Mouse (Mus musculus): Measurements from ENCODE around the gene Supt6. TPM values are rescaled to one million over a fixed set of nuclear protein-coding genes. Genes with fewer than 3 reads are reported as not detected.

Gene Supt6
- polyA plus RNA-seq, 1 experiment: 39.9 TPM

GRCm38 (mm10) chr11:78164924-78165760 lies 80.6 kb downstream of the Supt6 start, which contains the start of gene Traf4:
Gene Traf4, minus strand, starts transcription at chr11:78165589.
- Histone ChIP-seq H3K4me3 (ENCODE audit: insufficient read depth, low read length) (peak within 1 kb of the TSS; percentile 70), H3K4me1 (ENCODE audit: control insufficient read depth, insufficient read depth, low read length) (no peaks in the 10 kb centered on the region), H3K27ac (ENCODE audit: insufficient read depth, low read length) (peak within 1 kb of the TSS; percentile 82)
- no peak for TF ChIP-seq CTCF (IDR thresholded peaks at IDR 0.05; ENCODE audit: extremely low read depth, insufficient read depth, low read length)

- TF ChIP-seq CTCF (IDR thresholded peaks at IDR 0.05; ENCODE audit: extremely low read depth, insufficient read depth, low read length) (no peak), POLR2A (IDR thresholded peaks at IDR 0.05; ENCODE audit: extremely low read depth, insufficient read depth, low read length) (no peak)
- Histone ChIP-seq H3K27ac (ENCODE audit: insufficient read depth, low read length) (peak overlapping the region; percentile 82), H3K4me1 (ENCODE audit: control insufficient read depth, insufficient read depth, low read length) (no peaks in the 10 kb centered on the region), H3K4me3 (ENCODE audit: insufficient read depth, low read length) (peak overlapping the region; percentile 70)
Measured at GRCm38 (mm10) chr11:78164604-78164923, 81.2 kb downstream of the Supt6 start.

- Histone ChIP-seq H3K4me1 (ENCODE audit: control insufficient read depth, insufficient read depth, low read length) (no peaks in the 10 kb centered on the region), H3K4me3 (ENCODE audit: insufficient read depth, low read length) (peak overlapping the region; percentile 70), H3K27ac (ENCODE audit: insufficient read depth, low read length) (peak overlapping the region; percentile 82)
- no peak for TF ChIP-seq POLR2A (IDR thresholded peaks at IDR 0.05; ENCODE audit: extremely low read depth, insufficient read depth, low read length)
- TF ChIP-seq CTCF (IDR thresholded peaks at IDR 0.05; ENCODE audit: extremely low read depth, insufficient read depth, low read length): no peak
Measured at GRCm38 (mm10) chr11:78163681-78164603, 81.8 kb downstream of the Supt6 start.

- H3K4me3 ChIP-seq (ENCODE audit: insufficient read depth, low read length): no peak overlapping the region
- no peak overlapping the region for H3K27ac ChIP-seq (ENCODE audit: insufficient read depth, low read length)
- H3K4me1 ChIP-seq (ENCODE audit: control insufficient read depth, insufficient read depth, low read length): no peaks in the 10 kb centered on the region
- TF ChIP-seq POLR2A (IDR thresholded peaks at IDR 0.05; ENCODE audit: extremely low read depth, insufficient read depth, low read length) (no peak), CTCF (IDR thresholded peaks at IDR 0.05; ENCODE audit: extremely low read depth, insufficient read depth, low read length) (no peak)
Measured at GRCm38 (mm10) chr11:78163045-78163444, 82.7 kb downstream of the Supt6 start.

DNA sequence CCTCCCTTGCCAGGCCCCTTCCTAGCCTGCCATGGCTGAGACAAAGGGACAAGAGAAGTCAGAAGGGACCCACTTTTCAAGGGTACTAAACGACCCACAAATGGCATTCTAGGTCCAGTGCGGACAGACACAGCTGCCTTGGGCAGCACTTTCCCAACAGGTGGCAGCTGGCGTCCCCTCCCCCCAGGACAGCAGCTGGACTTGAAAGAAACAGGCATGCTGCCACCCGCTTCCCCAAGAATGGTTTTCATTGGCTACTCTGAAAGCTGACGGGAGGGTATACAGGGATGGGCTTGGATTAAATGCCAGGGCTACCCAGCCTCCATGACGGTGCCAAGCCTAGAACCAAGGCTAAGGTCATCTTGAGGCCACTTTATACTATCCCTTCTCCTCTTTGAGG lies 83.3 kb downstream of the Supt6 start:
- TF ChIP-seq POLR2A (IDR thresholded peaks at IDR 0.05; ENCODE audit: extremely low read depth, insufficient read depth, low read length) (no peak), CTCF (IDR thresholded peaks at IDR 0.05; ENCODE audit: extremely low read depth, insufficient read depth, low read length) (no peak)
- Histone ChIP-seq H3K4me3 (ENCODE audit: insufficient read depth, low read length) (no peak overlapping the region), H3K27ac (ENCODE audit: insufficient read depth, low read length) (no peak overlapping the region), H3K4me1 (ENCODE audit: control insufficient read depth, insufficient read depth, low read length) (no peaks in the 10 kb centered on the region)

GRCm38 (mm10) chr11:78161968-78162367 lies 83.8 kb downstream of the Supt6 start:
- H3K27ac ChIP-seq (ENCODE audit: insufficient read depth, low read length): no peak overlapping the region
- no peak for TF ChIP-seq POLR2A (IDR thresholded peaks at IDR 0.05; ENCODE audit: extremely low read depth, insufficient read depth, low read length)
- TF ChIP-seq CTCF (IDR thresholded peaks at IDR 0.05; ENCODE audit: extremely low read depth, insufficient read depth, low read length): no peak
- no peaks in the 10 kb centered on the region for H3K4me1 ChIP-seq (ENCODE audit: control insufficient read depth, insufficient read depth, low read length)
- H3K4me3 ChIP-seq (ENCODE audit: insufficient read depth, low read length): no peak overlapping the region

GRCm38 (mm10) chr11:78161169-78161568 lies 84.6 kb downstream of the Supt6 start:
- no peak overlapping the region for H3K4me3 ChIP-seq (ENCODE audit: insufficient read depth, low read length)
- H3K27ac ChIP-seq (ENCODE audit: insufficient read depth, low read length): no peak overlapping the region
- TF ChIP-seq POLR2A (IDR thresholded peaks at IDR 0.05; ENCODE audit: extremely low read depth, insufficient read depth, low read length) (no peak), CTCF (IDR thresholded peaks at IDR 0.05; ENCODE audit: extremely low read depth, insufficient read depth, low read length) (no peak)
- H3K4me1 ChIP-seq (ENCODE audit: control insufficient read depth, insufficient read depth, low read length): no peaks in the 10 kb centered on the region

DNA sequence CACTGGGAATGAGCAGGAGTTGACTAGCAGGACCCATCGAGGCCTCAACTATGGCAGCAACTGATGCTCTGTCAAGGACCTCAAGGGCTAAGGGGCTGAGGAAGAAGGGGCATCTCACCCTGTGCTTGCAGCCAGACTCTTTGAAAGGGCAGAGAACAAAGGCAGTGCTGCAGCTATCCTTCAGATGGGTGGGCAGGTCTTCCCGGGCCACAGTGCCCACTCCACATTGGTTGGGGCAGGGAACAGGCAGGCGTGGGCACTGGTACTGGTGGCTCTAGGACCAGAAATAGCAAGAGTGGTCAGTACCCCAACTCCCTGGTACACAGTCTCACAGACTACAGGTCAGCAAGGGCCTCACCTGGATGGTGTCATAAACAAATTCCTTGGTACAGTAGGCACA lies 85.1 kb downstream of the Supt6 start:
- TF ChIP-seq CTCF (IDR thresholded peaks at IDR 0.05; ENCODE audit: extremely low read depth, insufficient read depth, low read length): no peak
- TF ChIP-seq POLR2A (IDR thresholded peaks at IDR 0.05; ENCODE audit: extremely low read depth, insufficient read depth, low read length): no peak
- H3K4me3 ChIP-seq (ENCODE audit: insufficient read depth, low read length): no peak overlapping the region

DNA sequence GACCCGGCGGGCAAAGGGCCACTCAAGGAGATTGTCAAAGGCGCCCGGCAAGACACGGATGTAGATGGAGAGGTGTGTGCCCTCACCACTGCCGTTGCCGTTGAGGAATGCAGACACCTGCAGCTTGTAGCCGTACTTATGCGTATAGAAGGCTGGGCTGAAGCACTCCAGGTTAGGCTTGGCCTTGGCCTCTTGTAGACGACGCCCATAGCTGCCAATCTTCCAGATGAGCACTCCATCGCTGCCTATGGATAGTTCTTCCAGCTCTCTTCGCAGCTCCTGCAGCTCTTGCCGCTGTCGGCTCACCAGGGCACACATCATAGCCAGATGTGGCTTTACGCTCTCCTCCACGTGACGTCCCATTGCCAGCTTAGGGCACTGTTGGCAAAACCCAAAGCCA lies 85.6 kb downstream of the Supt6 start:
- no peak overlapping the region for H3K4me3 ChIP-seq (ENCODE audit: insufficient read depth, low read length)
- H3K27ac ChIP-seq (ENCODE audit: insufficient read depth, low read length): no peak overlapping the region
- TF ChIP-seq CTCF (IDR thresholded peaks at IDR 0.05; ENCODE audit: extremely low read depth, insufficient read depth, low read length): no peak
- TF ChIP-seq POLR2A (IDR thresholded peaks at IDR 0.05; ENCODE audit: extremely low read depth, insufficient read depth, low read length): no peak
- H3K4me1 ChIP-seq (ENCODE audit: control insufficient read depth, insufficient read depth, low read length): no peaks in the 10 kb centered on the region

More for the DNA sequence above, 85.1 kb downstream of the Supt6 start:
- Histone ChIP-seq H3K27ac (ENCODE audit: insufficient read depth, low read length) (no peak overlapping the region), H3K4me1 (ENCODE audit: control insufficient read depth, insufficient read depth, low read length) (no peaks in the 10 kb centered on the region)
